Mouse (Mus musculus) neutrophil, adult 5-6 weeks (primary cell): ENCODE measurements around the gene Prrt4. TPM values are rescaled to one million over a fixed set of nuclear protein-coding genes. Genes with fewer than 3 reads are reported as not detected.

Source experiments
- ATAC-seq: fragments of 151-379, 151-347 bp; 2 replicates; pipeline ENCODE4 v1.8.0; 2017; ENCODE audit warnings: mild to moderate bottlenecking, moderate TSS enrichment; ENCODE audit not compliant: insufficient number of reproducible peaks, poor library complexity, low FRiP score, severe bottlenecking; ENCODE audit errors: extremely low read depth
- total RNA-seq: library from RNA; stranded (forward); fragments of 200-1000 nt; gene quantifications from 2 replicates; pipeline ENCODE4 v1.2.3, GENCODE M21; 2017

Prrt4 gene
- total RNA-seq, 1 experiment from 2014 or later = not detected

DNA sequence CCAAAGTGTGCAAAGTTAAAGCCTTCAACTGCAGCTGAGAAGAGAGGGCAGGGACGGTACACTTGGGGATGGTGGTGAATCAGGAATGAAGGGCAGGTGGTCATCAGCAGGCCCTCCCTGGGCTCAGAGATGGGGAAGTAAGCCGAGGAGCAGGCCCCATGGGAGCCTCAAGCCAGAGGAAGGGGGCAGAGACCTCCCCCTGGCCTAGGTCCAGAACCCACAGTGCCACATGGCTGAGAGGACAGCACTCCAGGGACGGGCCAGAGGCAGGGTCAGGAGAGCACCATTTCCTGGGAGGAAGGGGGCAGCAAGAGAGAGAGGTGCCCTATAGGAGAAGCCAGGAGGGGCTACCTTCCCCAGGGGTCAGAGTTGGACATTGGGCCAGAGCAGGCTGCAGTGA lies 21.1 kb upstream of the Prrt4 start:
- no peak for ATAC-seq

DNA sequence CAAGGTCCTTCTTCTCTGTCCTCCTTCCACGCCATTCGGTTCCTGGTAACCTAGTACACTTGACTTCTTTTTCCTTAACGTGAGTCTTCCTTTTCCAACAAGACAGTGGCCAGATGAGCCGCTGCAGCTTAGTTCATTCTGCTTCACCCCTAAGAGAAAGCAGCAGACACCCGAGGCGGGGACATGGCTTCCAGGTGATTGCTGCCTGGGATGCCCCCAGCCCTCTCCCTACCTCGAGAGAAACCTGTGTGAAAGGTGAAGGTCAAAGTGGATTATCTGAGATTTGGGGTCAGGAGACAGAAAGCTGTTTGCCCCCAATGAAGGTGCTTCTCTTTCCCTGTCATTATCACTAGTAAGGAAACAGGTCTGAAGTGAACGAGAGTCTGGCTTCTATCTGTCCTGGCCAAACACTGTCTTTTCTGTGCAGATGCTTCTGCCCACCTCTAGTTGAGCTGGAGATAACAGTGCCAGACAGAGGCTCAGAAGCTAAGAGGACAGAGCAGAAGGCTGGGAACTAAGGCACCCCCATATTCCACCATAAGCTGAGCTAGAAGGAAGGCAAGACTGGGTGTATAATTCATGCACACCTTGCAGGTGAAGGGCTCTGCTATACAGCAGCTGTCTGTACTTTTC lies 20.0 kb upstream of the Prrt4 start:
- ATAC-seq = no peak

DNA sequence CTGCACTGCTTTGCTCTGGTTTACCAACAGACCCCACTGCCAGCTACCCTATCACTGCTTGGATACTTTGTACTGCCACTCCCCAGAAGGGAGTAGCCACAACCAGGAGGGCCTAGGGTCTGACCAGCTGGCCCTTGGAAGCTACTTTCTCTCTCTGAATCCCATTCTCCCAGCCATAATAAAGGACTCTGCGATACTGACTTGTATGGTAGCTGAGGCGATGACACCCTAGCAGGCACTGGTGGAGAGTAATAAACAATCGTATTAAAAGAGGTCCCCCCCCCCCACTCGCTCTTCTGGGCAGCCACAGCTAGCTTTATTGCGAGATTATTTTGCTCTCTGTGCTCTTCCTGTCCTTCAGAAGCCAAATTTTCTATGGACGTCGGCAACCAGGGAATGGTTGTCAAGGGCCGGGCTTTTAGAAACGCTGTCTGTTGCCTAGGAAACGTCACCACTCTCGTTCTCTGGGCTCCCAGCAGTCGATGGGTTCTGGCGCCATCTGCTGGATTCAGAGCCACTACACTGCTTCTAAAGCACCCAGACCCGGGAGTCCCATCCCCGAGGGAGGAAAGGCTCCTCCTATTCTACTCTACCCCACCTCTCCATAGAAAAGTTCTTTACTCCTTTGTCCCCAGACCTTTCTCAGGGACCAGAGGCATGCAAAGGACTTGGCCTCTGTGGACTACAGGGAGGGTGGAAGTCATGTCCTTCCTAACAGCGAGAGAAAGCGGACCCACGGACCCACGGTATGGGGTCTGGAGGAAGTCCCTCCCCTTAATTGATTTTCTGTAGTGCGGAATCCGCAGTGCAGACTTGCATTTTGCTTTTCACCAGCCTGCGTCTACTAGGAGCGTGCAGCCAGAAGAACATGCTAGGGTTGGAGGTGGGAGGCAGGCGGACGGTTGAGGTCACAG lies 19.2 kb upstream of the Prrt4 start:
- ATAC-seq = peak; percentile 75

DNA sequence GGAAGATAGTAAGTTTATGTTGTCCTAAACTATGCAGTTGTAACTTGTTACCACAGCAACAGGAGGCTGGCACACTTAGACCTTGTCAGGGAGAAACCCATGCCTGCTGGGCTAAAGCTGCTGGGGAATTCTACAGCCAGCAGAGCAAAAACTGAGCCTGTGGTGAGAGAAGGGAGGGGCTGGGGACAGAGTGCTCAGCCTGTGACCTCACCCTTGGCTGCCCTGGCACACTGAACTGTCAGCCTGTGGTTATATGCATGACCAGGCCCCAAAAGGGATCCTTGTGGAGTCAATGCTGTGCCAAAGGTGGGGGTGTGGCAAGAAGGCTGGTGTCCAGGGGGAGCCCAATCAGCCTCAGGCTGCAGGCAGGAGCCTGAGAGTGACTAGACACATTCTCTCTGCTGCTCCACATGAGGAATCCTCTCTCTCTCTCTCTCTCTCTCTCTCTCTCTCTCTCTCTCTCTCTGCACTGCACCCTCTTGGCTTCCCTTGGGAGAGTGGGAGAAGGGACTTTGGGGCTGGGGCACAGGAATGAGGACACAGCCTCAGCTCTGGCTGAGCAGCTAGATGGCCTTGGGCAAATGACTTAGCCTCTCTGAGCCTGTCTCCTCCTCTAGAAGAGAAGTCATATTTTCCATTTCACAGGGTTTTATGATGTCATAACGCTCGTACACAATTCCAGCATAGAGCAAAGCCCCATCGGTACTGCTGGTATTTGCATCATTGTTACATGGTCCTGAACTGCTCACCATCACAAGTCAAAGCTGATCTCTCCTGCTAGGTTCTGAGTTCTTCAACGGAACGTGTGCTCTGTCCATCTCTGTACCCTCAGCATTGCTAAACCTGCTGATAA lies 16.7 kb upstream of the Prrt4 start:
- ATAC-seq = no peak

DNA sequence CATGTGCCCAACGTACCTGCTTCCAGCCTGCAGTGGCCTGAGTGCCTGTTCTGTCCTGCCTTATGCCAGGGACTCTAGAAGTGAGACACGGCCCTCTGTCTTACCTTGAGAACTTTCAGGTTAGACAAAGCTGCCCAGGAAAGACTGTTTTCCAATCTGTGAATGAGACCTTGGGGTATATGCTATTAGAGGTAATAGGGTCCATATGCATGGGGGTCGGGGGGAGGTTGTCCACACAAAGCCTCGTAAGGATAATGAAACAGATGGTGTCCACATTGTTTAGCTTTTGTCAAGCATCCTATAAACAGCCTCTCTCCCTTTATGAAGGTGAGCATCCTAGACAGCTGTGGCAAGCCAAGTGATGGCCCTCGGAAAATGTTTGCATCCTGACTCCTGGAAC lies 15.8 kb upstream of the Prrt4 start:
- ATAC-seq = no peak

DNA sequence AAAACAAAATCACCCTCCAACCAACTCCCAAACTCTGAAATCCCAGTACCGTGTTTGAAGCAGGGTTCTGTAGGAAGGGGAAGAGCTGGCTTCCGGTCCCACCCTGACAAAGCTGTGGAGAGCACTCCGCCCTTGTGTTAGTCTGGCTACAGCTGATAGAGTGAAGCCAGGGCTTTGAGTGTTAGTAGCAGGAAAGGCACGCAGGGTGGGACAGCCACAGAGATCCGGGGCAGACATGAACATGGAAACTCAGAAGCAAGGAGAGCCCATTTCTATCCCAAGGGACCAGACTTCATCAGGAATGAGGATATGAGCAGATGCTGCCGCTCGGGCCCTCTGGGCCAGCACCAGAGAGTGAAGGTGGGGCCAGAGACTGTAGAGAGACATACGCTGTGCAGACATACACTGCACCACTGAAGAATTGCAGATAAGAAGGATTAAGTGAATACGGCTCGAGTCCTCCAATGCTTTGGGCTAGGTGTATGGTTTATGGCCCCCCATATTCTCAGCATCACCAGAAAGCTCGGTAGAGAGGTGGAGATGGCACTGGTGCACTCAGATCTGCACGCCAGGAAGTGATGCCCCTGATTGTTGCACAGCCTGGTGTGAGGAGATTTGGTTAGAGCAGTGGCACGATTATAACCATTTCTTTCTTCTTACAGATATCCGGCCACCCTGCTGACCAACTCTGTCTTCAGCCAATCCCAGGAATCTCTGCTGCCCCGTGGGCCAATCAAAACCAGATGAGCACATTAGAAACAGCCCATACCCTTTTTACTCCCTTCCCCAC lies 14.8 kb upstream of the Prrt4 start:
- no peak for ATAC-seq

DNA sequence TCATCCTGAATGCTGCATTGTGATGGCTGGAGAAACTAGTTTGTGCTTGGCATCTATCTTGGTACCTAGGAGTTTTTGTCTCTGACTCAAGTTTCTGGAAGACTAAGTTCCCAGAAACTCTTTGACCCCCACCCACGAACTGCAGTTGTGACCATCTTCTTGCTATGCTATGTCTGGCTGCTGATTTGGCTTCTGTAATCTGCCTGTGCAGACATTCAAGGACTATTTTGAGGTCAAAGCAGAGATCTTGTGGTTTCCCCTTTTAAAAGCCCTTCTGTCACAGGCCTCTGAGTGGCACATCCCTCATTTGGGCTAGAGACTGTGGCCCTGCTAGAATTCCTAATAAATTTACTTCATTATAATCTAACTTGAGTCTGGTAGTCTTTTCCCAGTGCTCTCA lies 8.6 kb upstream of the Prrt4 start:
- ATAC-seq = no peak

DNA sequence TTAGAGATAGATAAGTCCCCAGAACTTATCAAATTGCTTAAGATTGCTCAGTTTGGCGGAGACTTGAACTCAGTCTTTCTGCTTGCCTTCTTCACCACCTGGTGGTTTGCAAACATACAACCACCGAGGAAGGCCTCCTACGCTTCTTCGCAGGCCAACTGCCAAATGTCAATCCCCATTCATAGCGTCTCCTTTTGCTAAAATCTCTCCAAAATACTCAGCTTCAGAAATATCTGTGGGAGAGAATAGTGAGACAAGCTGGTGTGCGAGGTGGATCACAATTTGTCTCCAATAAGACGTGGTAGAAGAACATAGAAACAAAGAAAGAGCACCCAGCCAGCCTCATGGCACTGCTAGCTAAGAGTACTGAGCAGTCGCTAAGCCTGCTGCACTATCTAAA lies 459 bp upstream of the Prrt4 start:
- no peak for ATAC-seq

DNA sequence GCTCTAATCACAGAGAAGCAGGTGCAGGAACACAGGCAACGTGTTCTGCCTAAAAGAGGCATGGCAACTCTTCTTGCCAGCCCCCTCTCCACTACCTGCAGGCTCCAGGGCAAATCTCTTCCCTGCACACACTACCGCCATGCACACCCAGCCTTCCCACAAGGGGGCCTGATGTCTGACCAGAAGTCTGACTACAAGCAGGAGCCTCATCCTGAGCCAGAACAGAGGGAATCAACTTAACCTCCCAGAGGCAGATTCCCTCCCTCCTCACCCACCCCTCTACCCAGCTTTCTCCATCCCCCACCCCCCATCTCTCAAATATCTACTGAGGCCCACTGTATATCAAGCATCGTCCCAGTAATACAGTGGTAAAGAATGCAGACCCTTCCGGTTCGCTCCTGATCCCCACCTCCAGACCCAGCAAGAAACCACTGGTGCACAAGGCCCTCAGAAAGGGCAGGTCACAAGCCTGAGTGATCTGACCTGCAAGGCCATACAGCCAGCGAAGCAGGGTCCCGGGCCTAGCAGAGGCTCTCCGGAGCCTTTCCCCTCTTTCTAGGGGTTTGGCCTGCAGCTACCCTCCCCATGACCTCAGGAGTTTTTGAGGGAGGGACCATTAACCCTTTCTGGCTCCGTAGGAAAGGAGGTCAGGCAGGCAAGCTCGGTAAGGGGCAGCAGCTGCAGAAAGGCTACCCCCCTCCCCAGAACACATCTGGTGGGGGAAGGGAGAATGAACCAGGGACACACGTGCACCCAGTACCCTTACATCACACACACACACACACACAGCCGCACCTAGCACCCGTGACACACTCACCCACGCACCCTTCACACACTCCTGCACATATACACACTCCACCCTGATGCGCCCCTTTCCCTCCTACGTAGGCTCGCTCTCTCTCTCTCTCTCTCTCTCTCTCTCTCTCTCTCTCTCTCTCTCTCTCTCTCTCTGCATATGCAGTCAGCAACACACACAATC lies 1.2 kb downstream of the Prrt4 start:
- no peak for ATAC-seq

DNA sequence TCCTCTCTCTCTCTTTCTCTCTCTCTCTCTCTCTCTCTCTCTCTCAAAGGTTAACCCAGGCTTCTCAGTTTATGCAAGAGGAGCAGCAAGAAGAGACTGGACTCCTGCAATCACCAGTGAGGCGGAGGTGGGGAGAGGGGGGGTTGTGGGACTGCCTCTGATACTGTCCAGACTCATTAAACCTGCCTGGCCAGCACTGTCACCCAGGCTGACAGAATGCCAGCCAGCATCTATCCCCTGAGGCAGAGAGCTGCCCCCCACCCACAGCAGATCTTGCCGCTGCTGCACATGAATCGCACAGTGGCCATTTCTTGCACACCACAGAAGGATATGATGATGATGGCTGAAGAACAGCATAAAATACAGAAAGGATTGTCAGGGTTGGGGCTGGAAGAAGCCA lies 4.3 kb downstream of the Prrt4 start:
- no peak for ATAC-seq

DNA sequence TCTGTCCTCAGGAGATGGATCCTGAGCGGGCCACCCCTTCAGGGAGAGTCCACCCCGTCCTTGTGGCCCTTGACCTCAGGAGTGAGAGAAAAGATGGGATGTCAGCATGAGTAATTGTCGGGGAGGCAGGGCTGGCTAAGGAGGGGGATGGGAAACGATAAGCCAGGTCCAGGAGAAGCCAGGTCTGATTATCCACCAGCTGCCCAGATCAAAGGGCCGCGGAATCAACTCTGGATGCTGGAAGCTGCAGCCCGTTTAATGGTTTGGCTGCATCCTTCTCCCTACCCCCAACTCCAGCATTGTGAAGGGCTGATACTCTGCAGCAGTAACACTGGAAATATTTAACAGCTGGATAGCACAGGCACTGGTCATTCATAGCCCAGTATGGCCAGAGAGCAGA lies 5.0 kb downstream of the Prrt4 start:
- no peak for ATAC-seq

DNA sequence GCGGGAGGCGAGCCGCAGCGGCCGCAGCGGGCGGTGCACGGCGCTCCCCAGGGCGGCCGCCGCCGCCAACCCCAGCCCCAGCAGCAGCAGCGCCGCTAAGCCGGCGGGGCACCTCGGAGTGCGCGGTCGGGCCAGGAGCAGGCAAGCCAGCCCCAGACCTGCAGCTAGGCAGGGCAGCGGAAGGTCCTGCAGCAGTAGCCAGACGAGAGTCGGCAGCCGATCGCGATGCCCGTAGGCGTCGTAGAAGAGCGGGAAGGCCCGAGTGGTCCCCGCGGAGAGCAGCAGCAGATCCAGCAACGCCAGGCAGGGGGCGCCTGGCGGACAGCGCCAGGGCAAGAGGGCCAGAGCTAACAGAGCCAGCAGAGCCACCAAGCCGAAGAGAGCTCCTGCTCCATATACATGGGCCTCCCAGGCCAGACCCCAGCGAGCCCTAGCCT lies 8.4 kb downstream of the Prrt4 start:
- ATAC-seq = peak; percentile 48

DNA sequence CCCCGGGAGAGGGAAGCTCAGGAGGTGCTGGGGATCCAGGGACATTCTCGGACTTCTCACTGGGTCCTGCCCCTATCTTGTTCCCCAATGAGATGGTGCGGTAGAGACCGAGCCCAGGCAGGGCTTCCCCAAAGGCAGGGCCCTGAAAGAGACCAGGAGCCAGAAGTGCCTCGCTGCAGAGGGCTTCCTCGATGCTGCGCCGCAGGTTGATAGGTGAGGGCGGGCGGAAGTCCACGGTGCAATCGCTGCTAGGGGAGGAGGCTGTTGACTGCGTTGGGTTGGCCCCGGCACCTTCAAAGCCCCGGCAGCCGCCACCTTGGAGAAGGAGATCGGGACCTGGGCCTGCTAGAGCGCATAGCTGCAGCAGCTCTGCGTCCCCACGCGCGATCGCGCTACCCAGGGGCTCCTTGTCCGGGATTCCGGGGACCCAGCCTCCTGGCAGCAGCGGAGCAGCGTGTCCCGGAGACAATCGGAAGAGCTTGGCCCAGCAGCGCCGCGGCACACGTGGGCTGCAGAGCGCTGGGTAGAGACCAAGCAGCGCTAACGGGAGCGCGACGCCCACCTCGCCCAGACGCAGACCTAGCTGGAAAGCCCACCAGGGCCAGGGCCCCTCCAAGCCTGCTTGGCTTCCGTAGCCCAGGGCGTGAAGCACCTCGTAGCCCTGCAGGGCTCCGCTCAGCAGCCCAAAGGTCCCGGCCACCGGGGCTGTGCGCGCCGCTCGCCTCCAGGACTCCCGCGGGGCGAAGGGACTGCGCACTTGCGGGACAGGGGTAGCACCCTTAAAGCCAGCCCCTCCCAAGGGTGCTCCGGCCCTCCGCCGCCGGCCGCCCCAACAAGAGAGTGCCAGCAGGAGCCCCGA lies 9.1 kb downstream of the Prrt4 start:
- peak; percentile 42; the same call in 1 of the 2 replicates for ATAC-seq

DNA sequence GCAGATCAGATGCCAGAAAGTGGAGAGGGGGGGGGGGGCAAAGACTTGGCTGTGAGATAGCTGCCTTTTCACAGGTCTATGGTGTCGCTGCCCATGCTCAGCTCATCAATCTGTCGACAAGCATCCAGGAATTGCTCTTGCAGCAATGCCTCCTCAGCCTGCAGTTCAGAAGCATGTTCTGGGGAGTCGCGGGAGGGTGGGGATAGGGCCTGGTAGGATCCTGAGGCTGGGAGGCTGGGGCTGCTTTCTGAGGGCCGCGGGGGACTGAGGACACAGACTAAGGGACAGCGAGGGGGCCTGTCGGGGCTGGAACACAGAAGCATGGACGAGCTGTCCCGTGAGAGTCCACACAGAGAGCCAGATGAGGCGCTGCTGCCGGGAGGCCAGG lies 9.7 kb downstream of the Prrt4 start:
- ATAC-seq = no peak

DNA sequence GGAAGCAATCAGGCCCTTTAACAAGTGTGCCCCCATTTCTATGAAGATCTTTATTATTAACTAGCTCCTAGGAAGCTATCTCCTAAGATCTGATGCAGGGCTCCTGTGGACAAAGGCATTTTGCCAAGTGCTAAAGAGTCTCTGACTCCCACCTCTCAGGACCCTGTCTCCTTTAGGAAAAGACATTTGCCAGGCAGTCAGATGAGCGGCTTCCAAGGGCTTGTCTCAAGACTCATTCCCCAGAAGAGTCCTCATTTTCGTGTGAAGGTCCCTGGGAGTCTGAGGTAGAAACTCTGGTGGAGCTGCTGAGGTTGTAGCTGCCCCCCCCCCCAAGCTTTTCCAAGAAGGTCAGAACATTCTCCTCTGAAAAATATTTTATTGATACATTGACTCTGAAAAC lies 10.5 kb downstream of the Prrt4 start:
- no peak for ATAC-seq

DNA sequence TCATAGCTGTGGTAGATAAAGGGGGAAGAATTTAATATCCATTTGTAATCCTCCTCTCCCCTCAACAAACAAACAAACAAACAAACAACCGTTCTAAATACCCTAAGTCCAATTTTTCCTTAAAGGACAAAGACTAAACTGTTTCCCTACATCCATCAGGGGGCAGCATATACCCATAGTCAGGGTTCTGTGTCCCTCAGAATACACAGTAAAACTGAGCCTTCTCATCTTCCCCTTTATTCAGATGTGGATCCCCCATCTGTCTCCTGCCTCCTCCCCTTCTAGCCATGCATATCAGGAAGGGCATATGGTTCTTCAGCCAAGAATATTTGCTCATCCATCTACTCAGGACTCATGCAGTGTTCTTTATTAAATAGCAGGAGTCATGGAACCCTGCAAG lies 13.2 kb downstream of the Prrt4 start:
- ATAC-seq = peak; percentile 52; the same call in 1 of the 2 replicates
